Mouse (Mus musculus) right cerebral cortex, postnatal 25 days (tissue): Measurements from ENCODE around the gene Ccdc27.

ENCODE experiments used
- DNase-seq: peaks from one replicate; pipeline ENCODE4 v3.0.0; 2022

Ccdc27 gene

DNA sequence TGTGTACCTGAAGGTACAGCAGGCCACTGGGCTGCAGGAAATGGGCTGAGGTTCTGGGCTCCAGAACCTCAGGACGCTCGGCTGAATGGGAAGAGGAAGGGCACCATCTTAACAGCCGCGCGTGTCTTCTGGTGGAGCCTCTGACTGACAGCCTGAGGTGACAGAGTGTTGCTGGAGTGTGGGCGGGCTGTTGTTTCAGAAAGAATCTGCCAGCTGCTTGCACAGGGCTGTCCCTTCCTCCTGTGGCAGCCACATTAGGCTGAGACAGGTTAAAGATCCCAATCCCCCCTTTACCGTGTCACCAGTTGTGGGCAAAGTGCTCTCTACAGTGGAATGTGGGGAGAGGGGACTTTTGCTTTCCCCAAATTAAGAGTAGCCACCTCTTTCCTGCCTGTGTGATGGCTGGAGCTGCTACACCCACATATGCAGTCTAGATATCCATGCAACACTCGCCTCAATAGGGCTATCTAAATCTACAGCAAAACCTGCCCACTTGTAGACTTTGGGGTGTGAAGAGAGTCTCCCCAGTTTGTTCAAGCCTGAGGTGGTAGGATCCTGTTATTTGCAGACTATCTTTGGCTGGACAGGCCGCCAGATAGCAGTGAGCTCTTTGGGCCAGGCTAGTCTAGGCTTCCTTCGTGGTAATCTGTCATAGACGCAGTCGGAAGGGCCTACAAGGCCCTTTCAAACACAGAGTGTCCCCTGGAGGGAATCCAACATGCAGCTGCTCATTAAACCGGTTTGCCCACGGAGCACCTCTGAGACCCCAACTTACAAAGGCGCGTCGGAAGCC is 17.6 kb downstream of the Ccdc27 start:
- no peak for DNase-seq

DNA sequence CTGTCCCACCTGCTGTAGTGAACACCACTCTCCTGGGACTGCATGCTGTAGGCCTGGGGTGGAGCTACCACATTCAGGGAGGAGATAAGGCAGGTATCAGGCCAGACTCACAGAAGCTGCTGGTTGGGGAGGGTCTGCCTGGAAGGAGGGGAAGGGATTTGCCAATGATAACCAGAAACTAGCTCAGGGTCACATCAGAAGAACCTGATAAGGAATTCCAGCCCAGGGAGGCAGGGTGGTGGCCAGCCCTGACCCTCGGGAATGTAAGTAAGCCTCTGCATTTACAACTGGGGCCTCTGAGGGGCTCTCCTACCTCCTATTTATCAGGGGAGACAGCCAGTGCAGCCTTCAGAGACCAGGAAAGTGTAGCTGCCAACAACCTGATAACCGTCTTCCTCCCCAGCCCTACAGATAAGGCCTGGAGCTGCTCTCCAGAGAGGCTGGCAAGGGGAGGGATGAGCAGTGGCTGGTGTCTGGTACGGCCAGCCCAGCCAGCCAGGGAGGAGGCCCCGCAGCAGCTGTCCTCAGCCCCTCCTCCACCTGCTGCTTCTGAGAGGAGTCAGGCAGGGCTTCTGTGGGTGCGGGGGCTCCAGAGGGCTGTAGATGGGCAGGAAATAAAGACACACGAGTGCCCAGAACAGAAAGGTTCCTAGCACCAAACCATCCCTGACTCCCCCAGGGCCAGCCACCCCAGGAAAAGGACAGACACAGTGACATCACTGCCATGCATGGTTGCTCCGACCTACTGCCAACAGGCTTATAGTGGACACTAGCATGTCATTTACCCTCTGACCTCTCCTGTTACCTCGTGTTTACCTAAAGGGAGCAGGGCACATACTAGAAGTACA is 18.5 kb downstream of the Ccdc27 start:
- DNase-seq, result no peak

DNA sequence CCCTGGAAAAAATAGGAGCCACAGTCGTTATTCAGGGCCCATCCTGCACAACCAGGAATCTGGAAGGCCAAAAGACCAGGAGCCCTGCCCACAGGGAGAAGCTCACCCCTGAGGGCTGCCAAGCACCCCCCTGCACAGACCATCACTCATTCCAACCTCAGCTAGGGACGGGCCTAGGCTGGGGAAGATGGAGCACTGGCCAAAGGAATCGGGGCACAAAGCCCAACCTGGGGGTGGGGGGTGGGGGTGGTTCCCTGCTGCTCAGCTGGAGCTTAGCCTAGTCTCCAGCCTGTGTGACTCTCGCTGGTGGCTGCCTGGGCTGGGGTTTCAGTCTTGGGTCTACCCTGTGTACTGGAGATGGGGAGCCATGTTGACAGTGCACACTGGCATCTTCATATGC is 19.6 kb downstream of the Ccdc27 start:
- no peak for DNase-seq

DNA sequence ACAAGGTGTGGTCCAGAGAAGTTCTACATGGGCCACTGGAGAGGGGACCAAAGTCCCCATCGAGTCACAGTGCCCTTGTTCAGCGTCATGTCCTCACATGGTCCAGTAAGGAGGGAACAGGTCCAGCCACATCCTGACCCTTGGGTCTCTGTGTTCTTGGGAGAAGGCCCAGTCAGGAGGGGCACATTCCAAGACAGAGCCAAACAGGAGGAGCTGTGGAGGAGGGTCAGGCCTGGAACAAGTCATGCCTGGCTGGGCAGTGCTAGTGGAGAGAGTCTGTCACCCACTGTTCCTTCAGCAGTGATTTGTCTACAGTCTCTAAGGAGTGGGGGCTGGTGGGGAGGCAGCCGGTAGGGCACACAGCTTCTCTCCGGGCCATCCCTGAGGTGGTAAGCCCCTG is 20.1 kb downstream of the Ccdc27 start:
- DNase-seq, result no peak

DNA sequence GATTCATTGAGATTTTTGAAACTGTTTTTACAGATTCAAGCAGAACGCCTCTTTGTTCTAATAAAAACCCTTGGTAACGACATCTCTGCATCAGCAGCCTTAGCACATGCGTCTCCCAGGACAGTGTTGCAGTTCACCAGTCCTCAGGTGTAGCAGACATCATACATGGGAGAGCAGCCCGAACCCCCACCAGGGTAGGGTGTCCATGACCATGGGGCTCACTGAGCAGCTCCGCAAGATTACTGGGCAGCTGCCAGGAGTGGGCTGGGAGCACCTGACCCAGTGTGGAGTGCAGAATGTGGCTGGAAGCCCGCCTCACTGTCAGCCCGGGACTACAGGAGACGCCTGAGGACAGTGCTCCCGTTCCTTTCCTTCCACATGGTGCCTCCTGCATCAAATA is 21.0 kb downstream of the Ccdc27 start:
- DNase-seq, result no peak

DNA sequence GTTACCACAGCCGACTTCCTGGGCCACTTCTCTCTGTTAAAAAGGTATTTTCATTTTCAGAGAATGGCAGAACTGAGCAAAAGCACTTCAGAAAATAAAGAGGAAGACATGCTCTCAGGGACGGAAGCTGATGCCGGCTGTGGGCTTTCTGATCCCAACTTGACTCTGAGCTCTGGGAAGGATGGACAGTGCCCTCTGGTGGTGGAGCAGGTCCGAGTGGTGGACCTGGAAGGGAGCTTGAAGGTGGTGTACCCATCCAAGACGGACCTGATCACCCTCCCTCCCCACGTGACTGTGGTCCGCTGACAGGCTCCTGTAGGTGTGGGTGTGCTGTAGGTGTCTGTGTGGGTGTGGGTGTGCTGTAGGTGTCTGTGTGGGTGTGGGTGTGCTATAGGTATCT is 22.9 kb downstream of the Ccdc27 start:
- no peak for DNase-seq

DNA sequence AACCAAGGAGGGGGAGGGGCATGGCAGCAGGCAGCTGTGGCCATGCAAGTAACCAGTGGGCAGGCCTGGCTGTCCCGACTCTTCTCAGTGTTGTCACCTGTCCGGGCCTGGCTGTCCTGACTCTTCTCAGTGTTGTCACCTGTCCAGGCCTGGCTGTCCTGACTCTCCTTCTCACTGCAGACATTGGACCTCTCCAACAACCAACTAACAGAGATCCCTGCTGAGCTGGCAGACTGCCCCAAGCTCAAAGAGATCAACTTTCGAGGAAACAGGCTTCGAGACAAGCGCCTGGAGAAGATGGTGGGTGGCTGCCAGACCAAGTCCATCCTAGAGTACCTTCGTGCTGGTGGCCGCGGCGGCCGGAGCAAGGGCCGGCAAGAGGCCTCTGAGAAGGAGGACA is 27.0 kb downstream of the Ccdc27 start:
- no peak for DNase-seq

DNA sequence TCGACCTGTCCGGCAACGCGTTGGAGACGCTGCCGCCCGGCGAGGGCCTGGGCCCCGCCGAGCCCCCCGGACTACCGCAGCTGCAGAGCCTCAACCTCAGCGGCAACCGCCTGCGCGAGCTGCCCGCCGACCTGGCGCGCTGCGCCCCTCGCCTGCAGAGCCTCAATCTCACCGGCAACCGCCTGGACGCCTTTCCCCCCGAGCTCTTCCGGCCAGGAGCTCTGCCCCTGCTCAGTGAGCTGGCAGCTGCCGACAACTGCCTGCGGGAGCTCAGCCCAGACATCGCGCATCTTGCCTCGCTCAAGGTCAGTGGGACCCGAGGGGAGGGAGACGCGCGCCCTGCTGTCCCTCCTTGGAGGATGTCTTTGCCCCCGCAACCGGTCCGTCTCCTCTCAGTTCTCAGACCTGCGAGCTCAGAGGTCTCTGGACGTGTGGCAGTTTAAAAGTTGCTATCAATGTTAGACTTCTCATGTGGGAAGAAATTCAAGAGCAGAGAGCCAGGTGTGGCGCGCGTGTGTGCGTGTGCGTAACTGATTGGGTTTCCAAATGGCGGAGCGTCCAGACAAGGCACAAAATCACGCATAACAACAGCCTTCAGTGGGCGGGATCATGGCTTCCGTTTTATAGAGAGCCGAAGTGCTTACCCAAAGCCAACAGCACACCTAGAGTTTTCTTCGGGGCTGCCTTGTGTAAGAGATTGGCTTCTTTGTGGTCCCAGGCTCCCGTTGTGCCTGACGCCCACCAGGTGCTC is 30.2 kb downstream of the Ccdc27 start:
- no peak for DNase-seq

DNA sequence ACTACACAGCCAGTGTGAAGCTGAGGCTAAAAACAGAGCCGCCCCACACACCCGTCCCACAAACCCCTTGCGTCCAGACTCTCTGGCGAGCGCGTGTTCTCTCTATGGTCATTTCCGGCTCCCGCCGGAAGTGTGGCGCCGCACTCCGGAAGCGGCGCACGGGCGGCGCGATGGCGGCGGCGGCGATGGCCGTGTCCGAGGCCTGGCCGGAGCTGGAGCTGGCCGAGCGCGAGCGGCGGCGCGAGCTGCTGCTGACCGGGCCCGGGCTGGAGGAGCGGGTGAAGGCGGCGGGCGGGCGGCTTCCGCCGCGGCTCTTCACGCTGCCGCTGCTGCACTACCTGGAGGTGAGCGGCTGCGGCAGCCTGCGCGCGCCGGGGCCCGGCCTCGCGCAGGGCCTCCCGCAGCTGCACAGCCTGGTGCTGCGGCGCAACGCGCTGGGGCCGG is 30.8 kb downstream of the Ccdc27 start, which contains the start of gene Lrrc47:
Lrrc47 (plus strand) TSS at position 86 of the 444 bp plus-strand sequence.
- DNase-seq, result peak; percentile 86

- DNase-seq, result no peak
Observed at GRCm38 (mm10) chr4:154010907-154011645, 31.4 kb downstream of the Ccdc27 start.

- no peak for DNase-seq
Observed at GRCm38 (mm10) chr4:154007759-154008158, 34.7 kb downstream of the Ccdc27 start.

DNA sequence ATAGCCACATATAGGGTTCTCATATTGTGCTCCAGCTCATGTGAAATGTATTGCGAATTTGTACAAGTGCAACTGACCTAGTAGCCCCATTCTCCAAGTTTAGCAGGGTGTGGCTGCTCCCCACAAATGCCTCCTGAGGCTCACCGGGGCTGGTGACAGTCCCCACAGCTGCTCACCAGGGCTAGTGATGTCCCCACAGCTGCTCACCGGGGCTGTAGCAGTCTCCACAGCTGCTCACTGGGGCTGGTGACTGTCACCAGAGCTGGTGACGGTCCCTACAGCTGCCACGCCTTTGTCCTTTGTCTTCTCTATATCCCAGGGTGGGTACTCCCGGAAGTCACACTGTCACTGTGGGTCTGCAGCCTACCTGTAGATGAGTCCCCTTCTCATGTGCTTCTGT is 36.2 kb downstream of the Ccdc27 start:
- no peak for DNase-seq

DNA sequence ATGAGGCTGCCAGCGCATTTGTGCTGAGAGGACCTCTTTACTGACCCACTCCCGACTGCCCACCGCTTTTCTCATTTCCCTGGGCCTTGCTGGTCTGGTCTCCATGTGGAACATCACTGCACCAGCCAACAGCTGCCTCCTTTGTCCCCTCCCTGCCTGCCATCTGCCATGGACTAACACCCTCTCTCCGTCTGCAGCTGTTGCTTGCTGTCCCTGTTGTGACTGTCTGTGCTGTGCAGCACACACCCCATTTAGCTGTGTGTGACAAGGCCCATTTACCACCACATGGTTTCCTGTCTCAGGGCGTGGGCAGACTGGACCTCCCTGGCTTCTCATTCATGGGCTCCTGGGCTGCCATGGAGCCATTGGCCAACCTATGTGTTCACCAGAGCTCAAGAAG is 37.0 kb downstream of the Ccdc27 start:
- DNase-seq, result no peak

DNA sequence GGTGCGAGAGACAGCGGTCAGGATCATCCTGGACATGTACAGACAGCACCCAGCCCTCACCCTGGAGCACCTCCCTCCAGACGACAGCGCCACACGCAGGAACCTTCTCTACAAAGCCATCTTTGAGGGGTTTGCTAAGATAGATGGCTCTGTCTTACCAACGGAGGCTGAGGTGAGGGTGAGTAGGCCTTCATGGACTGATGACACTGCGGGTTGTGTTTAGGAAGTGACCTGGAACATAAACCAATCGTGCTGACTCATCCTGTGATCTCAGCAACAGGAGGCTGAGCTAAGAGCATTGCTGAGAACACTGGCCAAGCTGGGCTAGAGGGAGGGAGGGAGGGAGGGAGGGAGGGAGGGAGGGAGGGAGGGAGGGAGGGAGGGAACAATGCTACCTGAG is 49.0 kb downstream of the Ccdc27 start:
- DNase-seq, result no peak

DNA sequence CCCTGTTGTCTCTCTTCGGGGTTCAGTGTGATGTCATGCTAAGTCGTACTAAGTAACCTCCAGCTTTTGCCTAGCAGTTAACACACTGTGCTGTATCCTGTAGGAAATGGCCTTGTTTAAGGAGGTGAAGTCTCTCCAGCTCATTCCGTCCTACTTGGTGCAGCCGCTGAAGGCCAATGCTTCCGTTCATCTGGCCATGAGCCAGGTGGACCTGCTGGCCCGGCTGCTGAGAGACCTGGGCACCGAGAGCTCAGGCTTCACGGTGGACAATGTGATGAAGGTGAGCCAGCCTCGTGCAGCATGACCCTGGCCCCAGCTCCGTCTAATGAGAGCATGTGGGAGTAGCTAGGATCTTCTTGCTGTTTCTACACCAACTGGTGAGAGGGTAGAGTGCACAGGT is 49.8 kb downstream of the Ccdc27 start:
- DNase-seq, result no peak

GRCm38 (mm10) chr4:153980470-153980869 is 62.0 kb downstream of the Ccdc27 start:
- no peak for DNase-seq

DNA sequence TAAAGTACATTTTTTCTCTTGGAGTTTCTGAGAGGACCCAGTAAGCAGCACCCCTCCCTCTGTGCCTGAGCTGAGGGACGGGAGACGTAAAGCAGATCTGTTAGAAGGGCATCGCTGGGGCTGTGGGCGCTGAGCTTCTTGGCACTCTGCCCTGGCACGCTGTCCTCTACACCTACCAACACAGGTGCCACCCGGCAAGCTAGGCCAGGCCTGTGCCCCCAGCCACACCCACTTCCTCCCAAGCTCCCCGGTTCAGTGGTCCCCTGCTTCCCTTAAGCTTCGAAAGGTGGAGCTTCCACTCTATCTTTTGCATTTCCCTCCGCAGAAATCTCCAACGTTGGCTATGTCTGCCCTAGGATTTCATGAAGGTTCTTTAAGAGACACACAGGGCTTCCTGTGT is 63.2 kb downstream of the Ccdc27 start:
- DNase-seq, result no peak
